Mouse (Mus musculus) forebrain, embryonic 11.5 days (tissue): ENCODE data around the gene Iqcn. TPM values are rescaled to one million over a fixed set of nuclear protein-coding genes. Genes with fewer than 3 reads are reported as not detected.

Source experiments
- ATAC-seq: fragments of 200-750 bp; cut with Nextera tagmentation; replicated peaks from 2 replicates; pipeline ENCODE4 v1.8.0; 2017; ENCODE audit warnings: moderate TSS enrichment; ENCODE audit not compliant: low FRiP score
- DNase-seq: peaks from one replicate; pipeline ENCODE4 v3.0.0-alpha.2; 2017; ENCODE audit warnings: low spot score
- H3K27ac ChIP-seq: fragments of 300-500 bp; sonication (generic); 2 replicates; pipeline ENCODE4 v1.5.1; 2014; ENCODE audit warnings: low read depth, low read length
- H3K27me3 ChIP-seq: fragments of 300-500 bp; sonication (generic); 2 replicates; pipeline ENCODE4 v1.6.1; 2014; ENCODE audit warnings: mild to moderate bottlenecking, low read length, mixed read lengths; ENCODE audit not compliant: control insufficient read depth, insufficient read depth
- H3K36me3 ChIP-seq: fragments of 300-500 bp; sonication (generic); 2 replicates; pipeline ENCODE4 v1.6.1; 2014; ENCODE audit warnings: mild to moderate bottlenecking, low read length, moderate library complexity, mixed read lengths; ENCODE audit not compliant: control insufficient read depth, insufficient read depth
- H3K4me1 ChIP-seq: fragments of 300-500 bp; sonication (generic); replicated peaks from 2 replicates; pipeline ENCODE4 v1.6.1; 2014; ENCODE audit warnings: low read length, mixed read lengths; ENCODE audit not compliant: control insufficient read depth, insufficient read depth
- H3K4me2 ChIP-seq: fragments of 300-500 bp; sonication (generic); 2 replicates; pipeline ENCODE4 v1.6.1; 2014; ENCODE audit warnings: low read depth, mild to moderate bottlenecking, low read length, moderate library complexity, mixed read lengths; ENCODE audit not compliant: severe bottlenecking
- H3K4me3 ChIP-seq: fragments of 300-500 bp; sonication (generic); 2 replicates; pipeline ENCODE4 v1.5.1; 2014; ENCODE audit warnings: low read depth, low read length
- H3K9ac ChIP-seq: fragments of 300-500 bp; sonication (generic); 2 replicates; pipeline ENCODE4 v1.6.1; 2014; ENCODE audit warnings: low read length
- H3K9me3 ChIP-seq: fragments of 300-500 bp; sonication (generic); 2 replicates; pipeline ENCODE4 v1.6.1; 2016; ENCODE audit warnings: low read length, mixed read lengths; ENCODE audit not compliant: control insufficient read depth
- WGBS: fragments of 180-500 bp; shearing (Covaris S2); extraction: QIAGEN DNeasy Blood & Tissue Kit; methylation state at CpG from one replicate; pipeline ENCODE4 v1.1.7; 2014; 5-methylcytosine and 5-hydroxymethylcytosine counted together
- polyA plus RNA-seq: library from polyadenylated mRNA; unstranded; fragments of >200 nt; fragmentation: Nextera tagmentation; extraction: Ambion mirVana; gene quantifications from 2 replicates; pipeline ENCODE4 v1.2.1, GENCODE M21; 2014

Iqcn gene
- polyA plus RNA-seq, 1 experiment from 2014 or later = not detected

GRCm38 (mm10) chr8:70713991-70714390, 10.7 kb downstream of the Iqcn start:
- no peak overlapping the region for H3K4me3 ChIP-seq
- WGBS = 81% methylated on average over 7 of the region's 7 CpGs
- no peak for ATAC-seq
- H3K9me3 ChIP-seq = no peaks in the 10 kb centered on the region
- H3K4me1 ChIP-seq = no peaks in the 10 kb centered on the region
- H3K9ac ChIP-seq = no peak overlapping the region
- no peak overlapping the region for H3K4me2 ChIP-seq
- no peaks in the 10 kb centered on the region for H3K36me3 ChIP-seq
- DNase-seq = no peak
- H3K27me3 ChIP-seq = no peaks in the 10 kb centered on the region
- H3K27ac ChIP-seq = no peak overlapping the region

- Histone ChIP-seq H3K27ac (no peak overlapping the region), H3K9me3 (no peaks in the 10 kb centered on the region), H3K36me3 (no peaks in the 10 kb centered on the region), H3K4me3 (no peak overlapping the region), H3K27me3 (no peaks in the 10 kb centered on the region), H3K9ac (no peak overlapping the region), H3K4me2 (no peak overlapping the region), H3K4me1 (no peaks in the 10 kb centered on the region)
- DNase-seq (no peak), ATAC-seq (no peak)
- 60% methylated on average over 2 of the region's 2 CpGs for WGBS
Measured at GRCm38 (mm10) chr8:70715086-70715485, 11.8 kb downstream of the Iqcn start.

DNA sequence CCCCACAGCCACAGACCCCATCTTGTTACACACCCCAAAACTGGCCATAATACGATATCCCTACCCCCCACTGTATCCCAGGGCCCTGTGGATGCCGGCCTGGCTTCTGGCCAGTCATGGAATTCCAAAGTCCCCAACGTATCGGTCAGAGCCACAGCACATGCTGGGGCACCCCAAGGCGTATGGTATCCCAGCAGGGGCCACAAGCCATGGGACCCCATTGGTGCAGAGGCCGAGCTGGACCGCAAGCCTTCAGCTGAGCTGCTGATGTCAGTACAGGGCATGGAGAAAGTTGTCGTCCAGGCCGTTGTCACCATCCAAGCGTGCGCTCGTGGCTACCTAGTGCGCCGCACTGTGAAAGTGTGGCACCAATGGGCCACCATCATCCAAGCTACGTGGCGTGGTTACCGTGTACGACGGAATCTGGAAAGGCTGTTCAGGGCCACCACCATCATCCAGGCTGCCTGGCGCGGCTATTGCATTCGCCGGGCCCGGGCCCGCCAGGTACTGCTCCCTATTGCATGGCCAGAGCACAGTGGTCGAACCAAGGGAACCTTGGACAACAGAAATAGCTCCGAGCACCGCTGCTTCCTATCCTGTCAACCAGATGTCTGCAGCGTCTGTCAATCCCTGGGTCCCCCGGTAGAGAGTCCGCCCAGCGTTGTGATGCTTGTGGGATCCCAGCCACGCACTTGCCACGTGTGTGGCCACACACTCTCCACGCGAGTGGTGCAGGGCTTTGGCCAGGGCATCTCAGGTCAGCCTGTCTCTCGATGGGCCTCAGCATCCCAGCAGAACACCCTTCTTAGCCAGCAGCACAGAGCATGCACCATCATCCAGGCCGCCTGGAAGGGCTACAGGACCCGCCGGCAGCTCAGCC, 13.5 kb downstream of the Iqcn start:
- DNase-seq (no peak), ATAC-seq (no peak)
- Histone ChIP-seq H3K4me1 (no peaks in the 10 kb centered on the region), H3K4me3 (no peak overlapping the region), H3K9ac (no peak overlapping the region), H3K9me3 (no peaks in the 10 kb centered on the region), H3K27ac (no peak overlapping the region), H3K4me2 (no peak overlapping the region), H3K36me3 (no peaks in the 10 kb centered on the region), H3K27me3 (no peaks in the 10 kb centered on the region)
- WGBS = 87% methylated on average over 40 of the region's 40 CpGs

- WGBS = 1% methylated on average over 19 of the region's 19 CpGs
- H3K4me2 ChIP-seq = no peak within 1 kb of the TSS
Measured at GRCm38 (mm10) chr8:70718297-70718696, 15.0 kb downstream of the Iqcn start, which contains the start of gene Gm3336. Gene Gm3336, plus strand, starts transcription at chr8:70718543.

GRCm38 (mm10) chr8:70719796-70720270, 16.6 kb downstream of the Iqcn start:
- Histone ChIP-seq H3K4me1 (no peaks in the 10 kb centered on the region), H3K9me3 (no peaks in the 10 kb centered on the region), H3K27ac (no peak overlapping the region), H3K4me2 (no peak overlapping the region), H3K27me3 (no peaks in the 10 kb centered on the region), H3K9ac (no peak overlapping the region), H3K36me3 (no peaks in the 10 kb centered on the region), H3K4me3 (no peak overlapping the region)
- ATAC-seq (no peak), DNase-seq (no peak)
- WGBS = 76% methylated on average over 9 of the region's 9 CpGs

More at GRCm38 (mm10) chr8:70718297-70718696, 15.0 kb downstream of the Iqcn start, which contains the start of gene Gm3336:
- Histone ChIP-seq H3K27ac (no peak within 1 kb of the TSS), H3K4me3 (no peak within 1 kb of the TSS), H3K9me3 (no peaks in the 10 kb centered on the region), H3K36me3 (no peaks in the 10 kb centered on the region), H3K27me3 (no peaks in the 10 kb centered on the region), H3K9ac (no peak within 1 kb of the TSS; the same call in 1 of the 2 replicates), H3K4me1 (no peaks in the 10 kb centered on the region)
- peak; percentile 45; the same call in 1 of the 2 replicates for ATAC-seq
- peak; percentile 80 for DNase-seq

- Histone ChIP-seq H3K27ac (no peak overlapping the region), H3K27me3 (no peaks in the 10 kb centered on the region), H3K4me3 (no peak overlapping the region), H3K4me2 (no peak overlapping the region), H3K9ac (no peak overlapping the region), H3K4me1 (no peaks in the 10 kb centered on the region), H3K36me3 (no peaks in the 10 kb centered on the region), H3K9me3 (no peaks in the 10 kb centered on the region)
- ATAC-seq (peak; percentile 69; the same call in 1 of the 2 replicates), DNase-seq (peak; percentile 87)
- WGBS = 8% methylated on average over 3 of the region's 3 CpGs
Measured at GRCm38 (mm10) chr8:70720739-70721138, 17.5 kb downstream of the Iqcn start.

DNA sequence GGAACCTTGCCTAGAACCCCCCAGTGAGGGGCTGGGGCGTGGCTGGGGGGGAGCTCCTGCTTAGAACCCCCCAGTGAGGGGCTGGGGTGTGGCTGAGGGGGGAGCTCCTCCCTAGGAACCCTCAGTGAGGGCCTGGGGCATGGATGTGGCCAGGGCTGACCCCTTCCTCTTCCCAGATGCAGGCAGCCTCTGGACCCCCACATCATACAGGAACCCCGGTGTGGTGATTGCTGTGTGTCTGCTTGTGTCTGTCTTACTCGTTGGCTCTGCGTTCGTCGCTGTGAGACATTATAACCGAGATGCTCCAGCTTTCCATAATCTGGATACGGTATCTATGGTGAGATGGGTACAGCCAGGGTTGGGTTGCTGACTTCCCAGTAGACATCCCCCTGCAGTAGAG, 18.3 kb downstream of the Iqcn start:
- Histone ChIP-seq H3K4me2 (no peak overlapping the region), H3K27ac (no peak overlapping the region), H3K9ac (no peak overlapping the region), H3K27me3 (no peaks in the 10 kb centered on the region), H3K9me3 (no peaks in the 10 kb centered on the region), H3K36me3 (no peaks in the 10 kb centered on the region), H3K4me1 (no peaks in the 10 kb centered on the region), H3K4me3 (no peak overlapping the region)
- no peak for ATAC-seq
- peak; percentile 51 for DNase-seq
- WGBS = 86% methylated on average over 8 of the region's 8 CpGs

- H3K4me1 ChIP-seq = no peaks in the 10 kb centered on the region
- peaks cover 3% of the 10 kb centered on the region for H3K27me3 ChIP-seq
- ATAC-seq = no peak
- no peak within 1 kb of the TSS for H3K9ac ChIP-seq
- no peaks in the 10 kb centered on the region for H3K36me3 ChIP-seq
- no peaks in the 10 kb centered on the region for H3K9me3 ChIP-seq
- H3K4me3 ChIP-seq = no peak within 1 kb of the TSS
- no peak within 1 kb of the TSS for H3K27ac ChIP-seq
- H3K4me2 ChIP-seq = no peak within 1 kb of the TSS
- no peak for DNase-seq
- WGBS = 75% methylated on average over 7 of the region's 7 CpGs
Measured at GRCm38 (mm10) chr8:70723486-70724210, 20.4 kb downstream of the Iqcn start, which contains the start of gene Pde4c. Gene Pde4c, plus strand, starts transcription at chr8:70723720.
